Mouse (Mus musculus) liver, embryonic 13.5 days (tissue): ENCODE data around the gene Csrnp1. TPM values are rescaled to one million over a fixed set of nuclear protein-coding genes. Genes with fewer than 3 reads are reported as not detected.

ENCODE experiments used
- ATAC-seq: fragments of 200-750 bp; cut with Nextera tagmentation; 2 replicates; pipeline ENCODE4 v1.8.0; 2017; ENCODE audit warnings: low read depth, mild to moderate bottlenecking, moderate number of reproducible peaks, moderate library complexity
- DNase-seq: peaks from one replicate; pipeline ENCODE4 v3.0.0; 2022
- H3K27ac ChIP-seq: fragments of 300-500 bp; sonication (generic); 2 replicates; pipeline ENCODE4 v1.5.1; 2015; ENCODE audit warnings: moderate library complexity, mild to moderate bottlenecking, inconsistent platforms
- H3K27me3 ChIP-seq: fragments of 300-500 bp; sonication (generic); 2 replicates; pipeline ENCODE4 v1.6.1; 2015; ENCODE audit warnings: mild to moderate bottlenecking, inconsistent platforms
- H3K36me3 ChIP-seq: fragments of 300-500 bp; sonication (generic); 2 replicates; pipeline ENCODE4 v1.6.1; 2015; ENCODE audit warnings: mild to moderate bottlenecking, inconsistent platforms
- H3K4me1 ChIP-seq: fragments of 300-500 bp; sonication (generic); replicated peaks from 2 replicates; pipeline ENCODE4 v1.6.1; 2015; ENCODE audit warnings: inconsistent platforms
- H3K4me2 ChIP-seq: fragments of 300-500 bp; sonication (generic); 2 replicates; pipeline ENCODE4 v1.6.1; 2015; ENCODE audit warnings: inconsistent platforms, mild to moderate bottlenecking, moderate library complexity
- H3K4me3 ChIP-seq: fragments of 300-500 bp; sonication (generic); replicated peaks from 2 replicates; pipeline ENCODE4 v1.5.1; 2015; ENCODE audit warnings: mild to moderate bottlenecking, inconsistent platforms
- H3K9ac ChIP-seq: fragments of 300-500 bp; sonication (generic); 2 replicates; pipeline ENCODE4 v1.6.1; 2015; ENCODE audit warnings: mild to moderate bottlenecking, inconsistent platforms
- H3K9me3 ChIP-seq: fragments of 300-500 bp; sonication (generic); replicated peaks from 2 replicates; pipeline ENCODE4 v1.6.1; 2016; ENCODE audit warnings: inconsistent platforms
- WGBS: fragments of 180-500 bp; shearing (Covaris S2); methylation state at CpG from one replicate; pipeline ENCODE4 v1.1.7; 2015; ENCODE audit not compliant: insufficient replicate concordance; 5-methylcytosine and 5-hydroxymethylcytosine counted together
- polyA plus RNA-seq: library from polyadenylated mRNA; unstranded; fragments of >200 nt; fragmentation: Nextera tagmentation; extraction: Ambion mirVana; gene quantifications from 2 replicates; pipeline ENCODE4 v1.2.1, GENCODE M21; 2015

The Csrnp1 gene
- polyA plus RNA-seq, 1 experiment from 2014 or later = 1.3 TPM

- H3K4me1 ChIP-seq = peaks cover 60% of the 10 kb centered on the region
- peaks cover 23% of the 10 kb centered on the region for H3K36me3 ChIP-seq
- peak overlapping the region; percentile 32 for H3K27ac ChIP-seq
- no peak for ATAC-seq
- DNase-seq = no peak
- 10% methylated on average over 17 of the region's 17 CpGs for WGBS
- H3K4me2 ChIP-seq = peak overlapping the region; percentile 38
- 0 out of 2 replicates have a peak, but pooled peaks cover 4% of the 10 kb centered on the region for H3K27me3 ChIP-seq
- H3K9ac ChIP-seq = no peak overlapping the region; the same call in 1 of the 2 replicates
- no peak overlapping the region for H3K4me3 ChIP-seq
- no peaks in the 10 kb centered on the region for H3K9me3 ChIP-seq
Observed at GRCm38 (mm10) chr9:119976704-119977556, 7.5 kb downstream of the Csrnp1 start.

GRCm38 (mm10) chr9:119975286-119975685 is 9.2 kb downstream of the Csrnp1 start:
- ATAC-seq = no peak
- DNase-seq = no peak
- Histone ChIP-seq H3K4me3 (no peak overlapping the region), H3K36me3 (peaks cover 23% of the 10 kb centered on the region), H3K4me2 (no peak overlapping the region), H3K9me3 (no peaks in the 10 kb centered on the region), H3K27ac (no peak overlapping the region), H3K9ac (no peak overlapping the region), H3K4me1 (peaks cover 45% of the 10 kb centered on the region), H3K27me3 (no peaks in the 10 kb centered on the region)
- 80% methylated on average over 4 of the region's 4 CpGs for WGBS

GRCm38 (mm10) chr9:119974609-119975008 is 9.8 kb downstream of the Csrnp1 start:
- DNase-seq = no peak
- Histone ChIP-seq H3K27me3 (no peaks in the 10 kb centered on the region), H3K36me3 (peaks cover 23% of the 10 kb centered on the region), H3K9me3 (no peaks in the 10 kb centered on the region), H3K4me3 (no peak overlapping the region), H3K9ac (no peak overlapping the region), H3K4me2 (no peak overlapping the region), H3K4me1 (peaks cover 39% of the 10 kb centered on the region), H3K27ac (no peak overlapping the region)
- no peak for ATAC-seq
- 74% methylated on average over 5 of the region's 5 CpGs for WGBS

GRCm38 (mm10) chr9:119973869-119974520 is 10.5 kb downstream of the Csrnp1 start:
- H3K4me2 ChIP-seq = no peak overlapping the region
- ATAC-seq = no peak
- no peaks in the 10 kb centered on the region for H3K27me3 ChIP-seq
- peaks cover 23% of the 10 kb centered on the region for H3K36me3 ChIP-seq
- no peak overlapping the region for H3K9ac ChIP-seq
- H3K27ac ChIP-seq = no peak overlapping the region
- H3K9me3 ChIP-seq = no peaks in the 10 kb centered on the region
- WGBS = 91% methylated on average over 27 of the region's 27 CpGs
- no peak for DNase-seq
- no peak overlapping the region for H3K4me3 ChIP-seq
- H3K4me1 ChIP-seq = peaks cover 33% of the 10 kb centered on the region

- Histone ChIP-seq H3K9ac (no peak overlapping the region), H3K9me3 (no peaks in the 10 kb centered on the region), H3K27ac (no peak overlapping the region), H3K4me3 (no peak overlapping the region), H3K4me2 (no peak overlapping the region), H3K4me1 (peaks cover 25% of the 10 kb centered on the region), H3K27me3 (no peaks in the 10 kb centered on the region), H3K36me3 (peaks cover 23% of the 10 kb centered on the region)
- DNase-seq (no peak), ATAC-seq (no peak)
- 82% methylated on average over 23 of the region's 23 CpGs for WGBS
Observed at GRCm38 (mm10) chr9:119973281-119973680, 11.2 kb downstream of the Csrnp1 start.

- DNase-seq (no peak), ATAC-seq (no peak)
- H3K27me3 ChIP-seq = no peaks in the 10 kb centered on the region
- 83% methylated on average over 12 of the region's 12 CpGs for WGBS
- H3K9me3 ChIP-seq = no peaks in the 10 kb centered on the region
- H3K36me3 ChIP-seq = peaks cover 23% of the 10 kb centered on the region
- H3K27ac ChIP-seq = no peak overlapping the region
- no peak overlapping the region for H3K9ac ChIP-seq
- no peak overlapping the region for H3K4me2 ChIP-seq
- H3K4me3 ChIP-seq = no peak overlapping the region
- H3K4me1 ChIP-seq = peaks cover 18% of the 10 kb centered on the region
Observed at GRCm38 (mm10) chr9:119972582-119972981, 11.9 kb downstream of the Csrnp1 start.

GRCm38 (mm10) chr9:119972166-119972565 is 12.3 kb downstream of the Csrnp1 start:
- DNase-seq = no peak
- Histone ChIP-seq H3K9ac (no peak overlapping the region), H3K4me2 (no peak overlapping the region), H3K9me3 (no peaks in the 10 kb centered on the region), H3K4me3 (no peak overlapping the region), H3K27me3 (no peaks in the 10 kb centered on the region), H3K27ac (no peak overlapping the region), H3K36me3 (peaks cover 23% of the 10 kb centered on the region), H3K4me1 (peaks cover 14% of the 10 kb centered on the region)
- WGBS = 80% methylated on average over 10 of the region's 10 CpGs
- no peak for ATAC-seq

GRCm38 (mm10) chr9:119970763-119971656 is 13.4 kb downstream of the Csrnp1 start:
- Histone ChIP-seq H3K36me3 (peaks cover 23% of the 10 kb centered on the region), H3K9ac (no peak overlapping the region), H3K4me3 (no peak overlapping the region), H3K27ac (no peak overlapping the region), H3K27me3 (no peaks in the 10 kb centered on the region), H3K4me1 (peaks cover 4% of the 10 kb centered on the region; the same call in 1 of the 2 replicates), H3K4me2 (no peak overlapping the region), H3K9me3 (no peaks in the 10 kb centered on the region)
- 76% methylated on average over 7 of the region's 7 CpGs for WGBS
- DNase-seq = no peak
- no peak for ATAC-seq

GRCm38 (mm10) chr9:119970221-119970620 is 14.2 kb downstream of the Csrnp1 start:
- no peak for ATAC-seq

GRCm38 (mm10) chr9:119969811-119970210 is 14.6 kb downstream of the Csrnp1 start:
- peaks cover 23% of the 10 kb centered on the region for H3K36me3 ChIP-seq
- no peaks in the 10 kb centered on the region for H3K27me3 ChIP-seq
- H3K9ac ChIP-seq = no peak overlapping the region
- WGBS = 69% methylated on average over 7 of the region's 7 CpGs
- H3K4me1 ChIP-seq = peaks cover 5% of the 10 kb centered on the region
- no peak overlapping the region for H3K27ac ChIP-seq
- no peak for ATAC-seq
- no peak overlapping the region for H3K4me3 ChIP-seq
- H3K4me2 ChIP-seq = no peak overlapping the region
- DNase-seq = no peak
- H3K9me3 ChIP-seq = no peaks in the 10 kb centered on the region

More at GRCm38 (mm10) chr9:119970221-119970620, 14.2 kb downstream of the Csrnp1 start:
- no peaks in the 10 kb centered on the region for H3K9me3 ChIP-seq
- no peak overlapping the region for H3K27ac ChIP-seq
- peaks cover 4% of the 10 kb centered on the region; the same call in 1 of the 2 replicates for H3K4me1 ChIP-seq
- WGBS = 40% methylated on average over 6 of the region's 6 CpGs
- no peaks in the 10 kb centered on the region for H3K27me3 ChIP-seq
- H3K36me3 ChIP-seq = peaks cover 23% of the 10 kb centered on the region
- DNase-seq = no peak
- H3K9ac ChIP-seq = no peak overlapping the region
- no peak overlapping the region for H3K4me3 ChIP-seq
- no peak overlapping the region for H3K4me2 ChIP-seq
